Mouse (Mus musculus) left cerebral cortex, postnatal 14 days (tissue): Measurements from ENCODE around the gene Gm20388. TPM values are rescaled to one million over a fixed set of nuclear protein-coding genes. Genes with fewer than 3 reads are reported as not detected.
A peak's percentile ranks its signal among the peaks of the same experiment; 100 is the strongest.

Experiments used
- DNase-seq, 2 experiments: peaks; one replicate each; pipeline ENCODE4 v3.0.0; 2021 to 2022; ENCODE audit warnings: low spot score in 2 of 2, mixed read lengths in 1 of 2
- intact Hi-C: fragments of 180-260 bp; cut with DNase I; formaldehyde crosslinking; loops from one replicate; pipeline ENCODE4 v1.15.1; 2025
- total RNA-seq, 2 experiments: library from RNA; stranded (reverse); gene quantifications; 2 replicates each; pipeline ENCODE4 v1.2.3; 2021

Gene Gm20388
- total RNA-seq, 2 experiments from 2014 or later = 2.8 to 7.3 TPM

DNA sequence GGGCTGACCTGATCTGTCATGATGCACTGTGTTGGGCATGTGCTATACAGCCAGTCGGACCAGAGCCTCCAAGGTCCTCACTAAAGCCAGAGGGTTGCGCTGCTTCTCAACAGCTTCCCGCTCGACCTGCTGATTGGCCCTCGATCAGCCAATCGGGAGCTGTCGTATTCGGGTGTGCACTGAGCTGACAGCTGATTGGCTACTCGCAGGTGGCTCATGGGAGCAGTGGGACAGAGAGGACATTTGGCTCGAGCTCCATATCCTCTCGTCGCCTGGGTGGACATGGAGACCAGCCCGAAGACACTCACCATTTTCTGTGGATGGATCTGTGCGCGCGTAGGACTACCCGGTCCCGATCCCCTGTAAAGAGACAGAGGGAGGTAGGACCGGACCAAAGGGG, 1631.2 kb downstream of the Gm20388 start:
- DNase-seq = no peak
- intact Hi-C loops = no loop called here

GRCm38 (mm10) chr8:121542901-121543300, 1632.3 kb downstream of the Gm20388 start:
- no peak for DNase-seq
- intact Hi-C loops = no loop called here

- DNase-seq = no peak
- intact Hi-C loops = no loop called here
Measured at GRCm38 (mm10) chr8:121544276-121544785, 1633.7 kb downstream of the Gm20388 start, which contains the start of gene 1700018B08Rik. 1700018B08Rik (minus strand) TSS chr8:121544320.

- DNase-seq = no peak
- intact Hi-C loops = no loop called here
Measured at GRCm38 (mm10) chr8:121544936-121545335, 1634.3 kb downstream of the Gm20388 start.

- intact Hi-C loops = loop anchor here (1.0 kb wide), 1 partner anchor 53 kb away; no protein-coding TSS in a partner anchor
- DNase-seq = peak; percentile 75 to 86
Measured at GRCm38 (mm10) chr8:121547132-121547531, 1636.5 kb downstream of the Gm20388 start.

DNA sequence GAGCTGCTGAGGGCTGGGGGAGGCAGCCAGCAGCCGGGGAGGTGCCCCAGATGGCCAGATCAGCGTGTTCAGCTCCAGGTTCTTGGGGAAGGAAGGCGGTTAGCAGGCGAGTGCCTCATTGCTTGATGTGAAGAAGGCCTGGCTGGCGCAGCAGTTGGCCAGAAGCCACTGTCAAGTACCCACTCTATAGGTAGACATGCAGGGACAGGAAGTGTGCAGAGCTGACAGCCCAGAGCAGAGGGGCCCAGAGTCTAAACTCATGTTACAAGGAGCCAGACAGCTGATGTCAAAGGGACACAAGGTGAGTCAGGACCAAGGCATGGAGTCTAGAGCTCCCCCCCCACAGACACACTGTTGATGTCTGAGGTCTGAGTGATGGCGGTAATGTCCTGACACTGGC, 1639.4 kb downstream of the Gm20388 start:
- no peak for DNase-seq
- intact Hi-C loops = no loop called here

GRCm38 (mm10) chr8:121551065-121551985, 1640.7 kb downstream of the Gm20388 start:
- intact Hi-C loops = no loop called here
- DNase-seq = no peak

DNA sequence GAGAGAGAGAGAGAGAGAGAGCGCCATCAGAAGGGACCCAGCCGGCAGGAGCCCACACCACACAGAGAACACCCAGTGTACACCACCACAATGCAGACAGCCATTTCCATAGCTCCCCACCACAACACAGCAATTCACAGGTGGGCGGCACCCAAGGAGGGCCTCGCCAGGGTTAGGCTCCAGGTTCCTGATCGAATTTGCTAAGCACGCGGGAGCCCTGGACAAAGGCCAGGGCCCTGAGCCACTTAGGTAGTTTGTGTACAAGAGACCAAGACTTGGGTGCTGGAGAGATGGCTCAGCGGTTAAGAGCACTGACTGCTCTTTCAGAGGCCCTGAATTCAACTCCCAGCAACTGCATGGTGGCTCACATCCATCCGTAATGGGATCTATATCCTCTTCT, 1641.9 kb downstream of the Gm20388 start:
- DNase-seq = no peak
- intact Hi-C loops = no loop called here

- no peak for DNase-seq
- intact Hi-C loops = no loop called here
Measured at GRCm38 (mm10) chr8:121553831-121554475, 1643.3 kb downstream of the Gm20388 start.

GRCm38 (mm10) chr8:121557746-121558145, 1647.1 kb downstream of the Gm20388 start:
- intact Hi-C loops = no loop called here
- no peak for DNase-seq

DNA sequence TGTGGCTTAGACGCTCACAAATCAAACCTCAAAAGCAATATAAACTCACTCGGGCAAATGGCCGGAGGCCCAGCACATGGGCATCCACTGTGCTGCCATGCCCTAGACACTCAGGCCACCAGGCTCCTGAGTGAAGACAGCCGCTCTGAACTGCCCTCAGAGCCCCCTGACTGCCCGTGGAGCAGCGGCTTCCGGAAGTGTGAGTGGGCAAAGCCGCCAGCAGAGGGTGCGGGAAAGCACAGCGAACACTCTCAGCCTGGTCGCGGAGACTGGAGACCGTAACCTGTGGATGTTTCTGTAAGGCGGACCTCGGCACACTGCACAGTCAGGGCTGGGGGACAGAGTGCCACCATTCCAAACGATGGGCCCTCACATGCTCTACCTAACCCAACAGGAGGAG, 1647.9 kb downstream of the Gm20388 start:
- intact Hi-C loops = no loop called here
- DNase-seq = no peak

DNA sequence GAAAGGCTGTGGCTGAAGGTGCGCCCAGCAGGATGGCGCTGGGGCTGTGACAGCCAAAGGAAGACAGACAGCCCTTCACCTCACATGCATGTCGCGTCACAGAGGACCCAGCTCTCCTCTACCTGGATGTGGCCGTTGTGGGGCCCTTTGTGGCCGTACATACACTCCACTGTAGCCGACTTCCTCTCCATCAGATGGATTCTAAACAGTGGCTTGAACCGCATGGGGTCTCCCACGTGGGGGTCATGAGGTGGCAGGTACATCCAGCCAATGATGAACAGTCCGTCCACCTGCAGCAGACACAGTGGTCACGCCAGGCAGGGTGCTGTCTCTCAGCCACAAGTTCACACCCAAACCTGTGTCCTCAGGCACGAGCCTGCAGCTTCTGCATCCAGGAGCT, 1649.2 kb downstream of the Gm20388 start:
- intact Hi-C loops = no loop called here
- DNase-seq = no peak

- intact Hi-C loops = no loop called here
- no peak for DNase-seq
Measured at GRCm38 (mm10) chr8:121560432-121561100, 1649.9 kb downstream of the Gm20388 start.

- no peak for DNase-seq
- intact Hi-C loops = no loop called here
Measured at GRCm38 (mm10) chr8:121561636-121562345, 1651.2 kb downstream of the Gm20388 start.

- no peak for DNase-seq
- intact Hi-C loops = no loop called here
Measured at GRCm38 (mm10) chr8:121562941-121563351, 1652.3 kb downstream of the Gm20388 start.

DNA sequence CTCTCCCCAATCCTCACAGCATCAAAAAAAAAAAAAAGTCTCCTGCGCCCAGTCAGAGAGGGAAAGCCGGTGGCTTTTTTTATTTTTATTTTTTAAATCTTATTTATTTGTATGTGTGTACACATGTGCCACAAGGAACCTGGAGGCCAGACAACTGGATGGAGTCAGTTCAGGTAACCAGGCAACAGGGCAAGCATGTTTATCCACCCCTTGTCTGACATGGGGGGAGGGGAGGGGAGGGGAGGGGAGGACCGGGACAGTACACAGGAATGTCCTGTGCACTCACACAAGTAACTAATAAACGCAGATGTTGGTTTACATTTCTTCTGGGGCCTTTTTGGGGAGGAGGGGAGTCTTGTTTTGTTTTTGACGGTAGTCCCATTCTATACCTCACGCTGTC, 1653.1 kb downstream of the Gm20388 start:
- no peak for DNase-seq
- intact Hi-C loops = no loop called here

- no peak for DNase-seq
- intact Hi-C loops = no loop called here
Measured at GRCm38 (mm10) chr8:121568321-121568720, 1657.7 kb downstream of the Gm20388 start.

DNA sequence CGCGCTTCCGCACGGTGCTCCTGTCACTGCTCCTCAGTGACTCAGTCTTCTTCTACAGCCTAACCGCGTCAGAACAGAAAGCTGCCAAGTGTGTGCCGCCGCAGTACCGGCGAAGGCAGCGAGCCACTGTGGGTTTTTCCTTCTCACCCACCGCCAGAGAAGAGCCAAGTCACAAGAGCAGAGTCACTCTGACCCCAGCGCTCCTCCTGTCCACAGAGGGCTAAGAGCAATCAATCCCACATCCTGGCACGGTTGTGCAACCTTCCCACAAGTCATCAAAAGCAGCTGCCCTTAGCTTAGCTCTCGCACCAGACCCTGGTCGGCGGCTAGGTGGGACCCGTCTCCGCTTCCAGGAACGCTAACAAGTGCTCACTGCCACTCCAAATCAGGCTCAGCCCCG, 1659.7 kb downstream of the Gm20388 start:
- DNase-seq = no peak
- intact Hi-C loops = no loop called here

DNA sequence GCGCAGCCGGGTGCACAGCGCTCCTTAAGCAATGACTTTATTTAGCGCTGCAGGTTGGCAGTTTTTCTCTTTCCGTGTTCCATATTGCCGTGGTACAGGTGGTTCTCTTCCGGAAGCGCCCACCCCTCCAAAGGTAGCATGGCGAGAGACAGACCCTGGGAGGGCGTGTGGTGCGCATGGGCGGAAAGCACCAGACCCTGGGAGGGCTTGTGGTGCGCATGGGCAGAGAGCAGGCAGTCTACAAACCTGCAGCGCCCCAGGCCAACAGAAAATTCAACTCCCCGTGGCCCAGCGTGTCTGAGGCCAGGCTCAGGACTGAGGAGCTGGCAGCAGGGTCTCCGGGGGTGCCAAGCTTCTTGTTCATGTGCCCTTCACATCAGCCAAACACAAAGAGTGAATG, 1660.2 kb downstream of the Gm20388 start:
- DNase-seq = no peak
- intact Hi-C loops = no loop called here
